Mouse (Mus musculus) left cerebral cortex, postnatal 10 days (tissue): ENCODE measurements around the gene Arsg. TPM values are rescaled to one million over a fixed set of nuclear protein-coding genes. Genes with fewer than 3 reads are reported as not detected.

Experiments
- microRNA-seq: library from miRNA; unstranded; fragments of <30 nt; microRNA quantifications from one replicate; pipeline ENCODE4 v1.2.0, GENCODE M21; 2022
- total RNA-seq, 2 experiments: library from RNA; stranded (reverse); gene quantifications; 2 replicates each; pipeline ENCODE4 v1.2.3; 2021

The Arsg gene
- total RNA-seq, 2 experiments from 2014 or later = 5.7 to 6.5 TPM

Small RNAs within 50 kb of the gene (microRNA-seq; reads per million reads assigned to microRNA genes)
- not detected for gene Gm25540

Other genes with a start within 250 kb of the Arsg start
- gene Rgs9, start 175.2 kb upstream of the Arsg start, total RNA-seq = 10 to 100 TPM; 27.5 to 41.7 TPM
- gene Gna13, start 110.5 kb upstream of the Arsg start, total RNA-seq = 10 to 100 TPM; 46.3 TPM
- gene 9930022D16Rik, start 59.5 kb upstream of the Arsg start, total RNA-seq = not detected
- gene Amz2, start 47.4 kb upstream of the Arsg start, total RNA-seq = 10 to 100 TPM; 88.6 to 96.2 TPM
- 10 to 100 TPM; 11.7 to 12.6 TPM for gene Slc16a6, start 224 bp downstream of the Arsg start, total RNA-seq
- gene Wipi1, start 138.6 kb downstream of the Arsg start, total RNA-seq = 10 to 100 TPM; 17.2 to 17.5 TPM
- gene Prkar1a, start 176.0 kb downstream of the Arsg start, total RNA-seq = 100 to 1,000 TPM; 412 to 433 TPM
- 10 to 100 TPM; 12.0 to 14.2 TPM for gene Fam20a, start 248.9 kb downstream of the Arsg start, total RNA-seq